Comparison of ENCODE assay signal across 11 mouse cellular contexts in genomic region chr12:3850165-3850564, GRCm38 (mm10). TPM values are rescaled to one million over a fixed set of nuclear protein-coding genes. Genes with fewer than 3 reads are reported as not detected.
A peak's percentile ranks its signal among the peaks of the same experiment; 100 is the strongest.
DNase-seq lines count a peak whose midpoint lies in the region; ATAC-seq and TF ChIP-seq lines count a peak whose summit lies in the region.
"Had no signal": no experiment of that assay in that cellular context is flagged by ENCODE, and none has a peak within 500 bp of the region (broad histone marks: within the 10 kb centered on the region; RNA-seq: fewer than 3 reads in every experiment).

No protein-coding gene starts in this region.

- no peak overlapping the region for H3K9ac ChIP-seq in forebrain, embryonic 11.5 days (ENCODE audit: low read length)
- H3K9ac ChIP-seq in forebrain, embryonic 14.5 days (ENCODE audit: low read length): no peak overlapping the region
- no peak overlapping the region for H3K9ac ChIP-seq in lung, embryonic 15.5 days

- no peak overlapping the region for H3K4me2 ChIP-seq in forebrain, embryonic 11.5 days (ENCODE audit: low read depth, low read length, severe bottlenecking)
- H3K4me2 ChIP-seq in forebrain, embryonic 14.5 days (ENCODE audit: low read length): no peak overlapping the region
- H3K4me2 ChIP-seq in lung, embryonic 15.5 days: no peak overlapping the region

- no peaks in the 10 kb centered on the region; the same call in 1 of the 2 replicates for H3K36me3 ChIP-seq in forebrain, embryonic 11.5 days (ENCODE audit: control insufficient read depth, insufficient read depth, low read length)
- peaks cover 38% of the 10 kb centered on the region for H3K36me3 ChIP-seq in forebrain, embryonic 14.5 days (ENCODE audit: control insufficient read depth, insufficient read depth, low read length)
- peaks cover 43% of the 10 kb centered on the region for H3K36me3 ChIP-seq in lung, embryonic 15.5 days
- H3K36me3 ChIP-seq in limb, embryonic 10.5 days: peaks cover 23% of the 10 kb centered on the region

- intact Hi-C loops in left cerebral cortex, adult 2 months (cut with DNase I): no loop called here

- 53% methylated on average over 5 of the region's 5 CpGs for WGBS in forebrain, embryonic 11.5 days
- 60% methylated on average over 5 of the region's 5 CpGs for WGBS in forebrain, embryonic 14.5 days
- WGBS in lung, embryonic 15.5 days: 42% methylated on average over 5 of the region's 5 CpGs
- WGBS in limb, embryonic 10.5 days: 14% methylated on average over 5 of the region's 5 CpGs
- WGBS in olfactory bulb, adult 2 months: 39% methylated on average over 5 of the region's 5 CpGs

- DNase-seq in forebrain, embryonic 11.5 days (ENCODE audit: low spot score): no peak
- DNase-seq in forebrain, embryonic 14.5 days (ENCODE audit: low spot score): no peak
- no peak for DNase-seq in lung, postnatal 4 days
- peak; percentile 64 for DNase-seq in limb, embryonic 10.5 days (ENCODE audit: low spot score)
- no peak for DNase-seq in left cerebral cortex, adult 2 months (ENCODE audit: extremely low spot score in 1 of 2, low spot score in 2 of 2)
- no peak for DNase-seq in cerebellum, postnatal 14 days
- DNase-seq: gastrocnemius, postnatal 36 days; right cerebral cortex, postnatal 14 days; thymus, adult 2 months had no signal

- no peaks in the 10 kb centered on the region for H3K9me3 ChIP-seq in forebrain, embryonic 11.5 days (ENCODE audit: control insufficient read depth, low read length)
- no peaks in the 10 kb centered on the region for H3K9me3 ChIP-seq in forebrain, embryonic 14.5 days (replicated peaks; ENCODE audit: control insufficient read depth, low read length)
- H3K9me3 ChIP-seq in lung, embryonic 15.5 days: no peaks in the 10 kb centered on the region
- H3K9me3 ChIP-seq in limb, embryonic 10.5 days (replicated peaks): no peaks in the 10 kb centered on the region

- TF ChIP-seq CTCF in olfactory bulb, adult 2 months (IDR thresholded peaks at IDR 0.05; ENCODE audit: insufficient read depth, low read depth, low read length): 0 out of 2 replicates have a peak, but pooled peaks have one; percentile 23
- no peak for TF ChIP-seq CTCF in left cerebral cortex, adult 2 months (IDR thresholded peaks at IDR 0.05)

- TF ChIP-seq POLR2A in olfactory bulb, adult 2 months (IDR thresholded peaks at IDR 0.05; ENCODE audit: insufficient read depth, low read depth, low read length): no peak

- H3K27ac ChIP-seq in forebrain, embryonic 11.5 days (ENCODE audit: low read depth, low read length): 0 out of 2 replicates have a peak overlapping the region, but pooled peaks have one; percentile 18
- H3K27ac ChIP-seq in forebrain, embryonic 14.5 days (ENCODE audit: low read depth, low read length): no peak overlapping the region
- no peak overlapping the region for H3K27ac ChIP-seq in lung, embryonic 15.5 days
- peak overlapping the region; percentile 86 for H3K27ac ChIP-seq in limb, embryonic 10.5 days
- H3K27ac ChIP-seq in olfactory bulb, adult 2 months (ENCODE audit: insufficient read depth, low read depth, low read length): peak overlapping the region; percentile 82
- H3K27ac ChIP-seq in left cerebral cortex, adult 2 months: no peak overlapping the region

- H3K4me1 ChIP-seq in forebrain, embryonic 11.5 days (replicated peaks; ENCODE audit: control insufficient read depth, insufficient read depth, low read length): no peaks in the 10 kb centered on the region
- H3K4me1 ChIP-seq in forebrain, embryonic 14.5 days (ENCODE audit: control insufficient read depth, insufficient read depth, low read length): no peaks in the 10 kb centered on the region
- H3K4me1 ChIP-seq in lung, embryonic 15.5 days: peaks cover 10% of the 10 kb centered on the region
- peaks cover 33% of the 10 kb centered on the region for H3K4me1 ChIP-seq in limb, embryonic 10.5 days
- H3K4me1 ChIP-seq in olfactory bulb, adult 2 months (ENCODE audit: control insufficient read depth, insufficient read depth, low read length): peaks cover 42% of the 10 kb centered on the region

- no peaks in the 10 kb centered on the region for H3K27me3 ChIP-seq in forebrain, embryonic 11.5 days (ENCODE audit: control insufficient read depth, insufficient read depth, low read length)
- no peaks in the 10 kb centered on the region for H3K27me3 ChIP-seq in forebrain, embryonic 14.5 days (replicated peaks; ENCODE audit: control insufficient read depth, insufficient read depth, low read length)
- no peaks in the 10 kb centered on the region for H3K27me3 ChIP-seq in lung, embryonic 15.5 days
- peaks cover 26% of the 10 kb centered on the region for H3K27me3 ChIP-seq in limb, embryonic 10.5 days (ENCODE audit: low read depth, poor library complexity, severe bottlenecking)

- ATAC-seq in forebrain, embryonic 11.5 days (replicated peaks; ENCODE audit: low FRiP score): no peak
- ATAC-seq in forebrain, embryonic 14.5 days: no peak
- ATAC-seq in lung, embryonic 15.5 days (ENCODE audit: borderline replicate concordance, extremely low read depth, low FRiP score, low TSS enrichment): peak; percentile 24; the same call in 1 of the 2 replicates

- no peak overlapping the region for H3K4me3 ChIP-seq in forebrain, embryonic 11.5 days (ENCODE audit: low read depth, low read length)
- H3K4me3 ChIP-seq in forebrain, embryonic 14.5 days (ENCODE audit: low read depth, low read length): no peak overlapping the region
- no peak overlapping the region for H3K4me3 ChIP-seq in lung, embryonic 15.5 days
- peak overlapping the region; percentile 15; the same call in 1 of the 2 replicates for H3K4me3 ChIP-seq in limb, embryonic 10.5 days
- H3K4me3 ChIP-seq in olfactory bulb, adult 2 months (ENCODE audit: insufficient read depth, low read depth, low read length): no peak overlapping the region
- no peak overlapping the region for H3K4me3 ChIP-seq in left cerebral cortex, adult 2 months

RNA-seq across cellular contexts. Expression of gene Dnmt3a, which starts 44.4 kb away (rescaled TPM):
- polyA plus RNA-seq in forebrain, embryonic 11.5 days (2014; fragmentation: Nextera tagmentation; extraction: Ambion mirVana): 102 and 104 TPM in 2 replicates
- polyA plus RNA-seq in forebrain, embryonic 14.5 days (2014; fragmentation: Nextera tagmentation; extraction: Ambion mirVana): 28.0 and 32.0 TPM in 2 replicates
- polyA plus RNA-seq in lung, embryonic 15.5 days (2015; fragmentation: Nextera tagmentation; extraction: Ambion mirVana): 144 and 151 TPM in 2 replicates
- polyA plus RNA-seq in limb, embryonic 10.5 days (2016; fragmentation: Nextera tagmentation; extraction: Ambion mirVana): 221 and 298 TPM in 2 replicates
- polyA plus RNA-seq in olfactory bulb, adult 2 months (2012; ENCODE audit: insufficient read depth, insufficient read length, low replicate concordance, missing spikeins): not detected in 2 replicates
- total RNA-seq in left cerebral cortex, adult 2 months (2021): 100 to 1,000 TPM in 1 of 2 experiments, 10 to 100 TPM in 1; 99.8 to 116 TPM

Comparison
In these comparisons a context has a peak if more than half of its experiments do, and no peak if none do; other contexts are left out.
1. H3K27ac ChIP-seq: peak in forebrain, embryonic 11.5 days (single experiment), limb, embryonic 10.5 days (single experiment) and olfactory bulb, adult 2 months (single experiment); none in forebrain, embryonic 14.5 days (single experiment), lung, embryonic 15.5 days (single experiment) and left cerebral cortex, adult 2 months (single experiment).